Mouse (Mus musculus) testis, adult 2 months (tissue): ENCODE measurements around the gene Smarcb1.

Experiments used
- CTCF ChIP-seq: fragments of 200-500 bp; IDR thresholded peaks from 2 replicates; pipeline ENCODE4 v1.5.1; 2012; ENCODE audit warnings: low read depth, mild to moderate bottlenecking, inconsistent platforms, low read length, moderate library complexity; ENCODE audit not compliant: control insufficient read depth, insufficient read depth, insufficient replicate concordance
- POLR2A ChIP-seq: fragments of 200-500 bp; IDR thresholded peaks from 2 replicates; pipeline ENCODE4 v1.6.1; 2012; ENCODE audit warnings: low read depth, mild to moderate bottlenecking, inconsistent platforms, low read length, moderate library complexity; ENCODE audit not compliant: control insufficient read depth

DNA sequence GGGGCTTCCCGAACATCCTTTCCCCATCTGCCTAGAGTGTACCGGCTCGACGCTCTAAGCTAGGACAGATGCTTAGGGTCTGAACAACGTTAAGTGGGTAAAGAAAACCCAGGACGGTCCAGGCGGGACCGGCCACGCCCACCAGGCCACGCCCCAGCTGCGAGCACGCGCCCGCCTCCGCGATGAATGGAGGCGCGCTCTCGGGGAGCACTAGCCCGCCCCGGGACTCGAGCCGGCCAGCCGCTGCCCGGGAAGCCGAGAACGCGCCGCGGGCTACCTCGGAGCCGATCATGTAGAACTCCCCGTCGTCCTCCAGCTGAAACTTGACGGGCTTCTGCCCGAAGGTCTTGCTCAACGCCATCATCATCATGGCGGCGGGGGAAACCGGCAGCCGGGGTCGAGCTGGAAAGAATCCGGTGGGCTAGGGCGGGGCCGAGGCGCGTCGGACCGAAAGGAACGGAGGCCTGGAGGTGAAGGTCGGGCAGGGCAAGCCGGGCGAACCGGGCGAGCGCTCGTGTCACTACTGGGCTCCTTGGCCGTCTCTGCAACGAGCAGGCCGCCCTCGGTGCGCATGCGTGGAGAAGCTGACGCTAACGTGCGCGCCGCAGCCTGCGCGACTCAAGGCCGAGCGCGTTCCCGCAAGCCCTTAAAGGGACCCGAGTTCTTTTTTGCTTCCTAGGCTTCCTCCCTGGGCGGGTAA lies at the start of gene Smarcb1:
- TF ChIP-seq CTCF (no peak), POLR2A (peak; percentile 77; the same call in 1 of the 2 replicates)
